Mouse (Mus musculus): ENCODE data around the gene Atp8b2.

DNA sequence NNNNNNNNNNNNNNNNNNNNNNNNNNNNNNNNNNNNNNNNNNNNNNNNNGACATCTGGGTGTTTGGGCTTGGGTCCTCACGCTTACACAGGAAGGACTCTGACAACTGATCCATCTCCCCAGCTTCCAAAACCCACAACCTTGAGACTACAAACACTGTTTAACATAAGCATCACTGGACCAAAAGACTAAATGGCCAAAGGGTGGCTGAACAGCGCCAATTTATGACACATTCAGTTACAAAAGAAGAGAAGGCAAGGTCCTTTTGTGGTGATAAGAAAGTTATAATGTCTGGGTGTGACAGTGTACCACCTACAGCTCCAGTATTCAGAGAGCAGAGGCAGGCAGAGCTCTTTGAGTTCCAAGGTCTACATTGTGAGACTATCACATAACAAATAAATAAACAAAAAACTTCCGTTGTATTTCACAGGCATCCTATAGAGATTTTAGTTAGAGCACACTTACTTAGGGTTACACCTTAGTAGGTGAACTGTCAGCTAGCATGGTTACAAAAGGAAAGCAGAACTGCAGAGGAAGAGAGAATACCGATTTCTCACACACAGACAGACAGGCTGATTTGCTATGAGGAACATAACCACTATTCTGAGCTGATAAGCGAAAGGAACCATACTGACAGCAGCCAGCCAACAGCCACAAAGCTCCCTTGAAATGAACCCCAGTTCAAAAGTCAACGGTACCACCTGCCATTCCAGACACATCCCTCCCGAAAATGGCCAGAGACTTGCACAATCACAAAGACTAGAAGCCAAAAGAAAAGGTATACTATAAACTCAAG, 6.9 kb downstream of the Atp8b2 start:
- TF ChIP-seq CTCF (IDR thresholded peaks at IDR 0.05; ENCODE audit: low read depth) (no peak), EP300 (IDR thresholded peaks at IDR 0.05; ENCODE audit: low read depth) (no peak)
